Mouse (Mus musculus) kidney, postnatal 4 days (tissue): ENCODE data around the gene Mecp2.

Experiments used
- DNase-seq, 2 experiments: peaks; one replicate each; pipeline ENCODE4 v3.0.0; 2021; ENCODE audit warnings: mixed read lengths in 2 of 2

The Mecp2 gene

DNA sequence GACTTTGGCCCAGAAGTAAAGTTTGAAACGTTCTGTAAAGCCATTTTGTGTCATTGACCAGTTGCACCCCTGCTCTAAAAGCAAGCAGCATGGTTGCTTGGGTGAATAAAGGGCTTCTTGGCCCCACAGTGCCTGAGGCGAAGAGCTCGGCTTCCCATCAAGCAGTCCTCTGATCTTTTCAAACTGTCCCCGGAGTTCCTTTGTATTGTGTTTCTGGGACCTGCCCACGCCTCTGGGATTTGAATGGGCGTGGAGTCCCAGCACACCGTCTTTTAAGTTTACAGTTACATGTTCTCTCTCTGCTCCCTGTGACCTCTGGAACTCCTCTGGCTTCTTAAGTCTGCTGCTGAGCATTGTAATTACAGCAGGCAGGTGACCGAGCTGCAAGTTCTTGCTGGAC is 127.1 kb downstream of the Mecp2 start:
- no peak for DNase-seq

DNA sequence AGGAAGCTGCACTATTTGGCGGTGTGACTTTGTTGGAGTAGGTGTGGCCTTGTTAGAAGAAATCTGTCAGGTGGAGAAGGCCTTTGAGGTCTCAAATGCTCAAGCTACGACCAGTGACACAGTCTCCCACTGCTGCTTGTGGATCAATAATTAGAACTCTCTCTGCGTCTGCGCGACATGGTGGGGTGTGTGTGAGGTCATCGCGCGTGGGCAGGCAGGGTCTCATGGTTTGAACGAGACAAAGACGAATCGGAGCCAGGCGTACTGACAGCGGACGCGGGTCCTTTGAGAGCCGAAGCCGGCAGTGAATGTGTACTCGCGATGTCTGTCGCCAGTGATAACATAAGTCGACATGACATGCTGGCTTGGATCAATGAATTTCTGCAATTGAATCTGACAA is 128.8 kb downstream of the Mecp2 start:
- DNase-seq: no peak

DNA sequence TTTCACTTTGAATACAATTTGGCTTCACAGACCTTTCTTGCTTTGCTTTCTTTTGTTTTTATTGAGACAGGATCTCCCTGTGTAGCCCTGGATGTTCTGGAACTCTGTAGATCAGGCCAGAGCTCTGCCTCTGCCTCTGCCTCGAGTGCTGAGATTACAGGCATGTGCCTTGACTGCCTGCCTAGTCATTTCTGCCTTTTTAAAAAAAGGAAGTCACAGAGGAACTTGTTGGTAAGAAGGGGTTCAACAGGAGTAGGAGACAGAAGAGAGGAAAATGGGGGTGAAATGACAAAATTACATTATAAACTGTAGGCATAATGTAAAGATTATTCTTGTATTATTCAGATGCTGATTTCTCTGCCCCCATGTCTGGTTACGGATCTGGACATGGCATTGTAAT is 131.5 kb downstream of the Mecp2 start:
- DNase-seq: no peak

DNA sequence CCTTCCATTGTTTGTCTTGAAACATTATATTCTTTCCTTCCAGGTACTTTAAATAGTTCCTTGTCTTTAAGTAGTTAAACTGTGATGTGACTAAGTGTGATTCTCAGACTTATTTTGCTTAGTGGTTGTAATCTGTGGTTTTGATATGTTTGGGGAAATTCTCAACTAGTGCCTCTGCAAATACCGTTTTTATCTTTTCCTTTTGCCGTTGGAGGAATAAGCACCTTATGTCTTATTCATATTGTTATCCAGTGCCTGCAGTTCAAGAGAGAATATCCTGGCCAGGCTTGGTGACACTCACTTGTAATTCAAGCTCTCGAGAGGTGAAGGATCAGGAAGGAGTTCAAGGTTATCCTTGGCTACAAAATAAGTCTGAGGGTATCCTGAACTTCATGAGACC is 134.1 kb downstream of the Mecp2 start:
- DNase-seq: no peak

DNA sequence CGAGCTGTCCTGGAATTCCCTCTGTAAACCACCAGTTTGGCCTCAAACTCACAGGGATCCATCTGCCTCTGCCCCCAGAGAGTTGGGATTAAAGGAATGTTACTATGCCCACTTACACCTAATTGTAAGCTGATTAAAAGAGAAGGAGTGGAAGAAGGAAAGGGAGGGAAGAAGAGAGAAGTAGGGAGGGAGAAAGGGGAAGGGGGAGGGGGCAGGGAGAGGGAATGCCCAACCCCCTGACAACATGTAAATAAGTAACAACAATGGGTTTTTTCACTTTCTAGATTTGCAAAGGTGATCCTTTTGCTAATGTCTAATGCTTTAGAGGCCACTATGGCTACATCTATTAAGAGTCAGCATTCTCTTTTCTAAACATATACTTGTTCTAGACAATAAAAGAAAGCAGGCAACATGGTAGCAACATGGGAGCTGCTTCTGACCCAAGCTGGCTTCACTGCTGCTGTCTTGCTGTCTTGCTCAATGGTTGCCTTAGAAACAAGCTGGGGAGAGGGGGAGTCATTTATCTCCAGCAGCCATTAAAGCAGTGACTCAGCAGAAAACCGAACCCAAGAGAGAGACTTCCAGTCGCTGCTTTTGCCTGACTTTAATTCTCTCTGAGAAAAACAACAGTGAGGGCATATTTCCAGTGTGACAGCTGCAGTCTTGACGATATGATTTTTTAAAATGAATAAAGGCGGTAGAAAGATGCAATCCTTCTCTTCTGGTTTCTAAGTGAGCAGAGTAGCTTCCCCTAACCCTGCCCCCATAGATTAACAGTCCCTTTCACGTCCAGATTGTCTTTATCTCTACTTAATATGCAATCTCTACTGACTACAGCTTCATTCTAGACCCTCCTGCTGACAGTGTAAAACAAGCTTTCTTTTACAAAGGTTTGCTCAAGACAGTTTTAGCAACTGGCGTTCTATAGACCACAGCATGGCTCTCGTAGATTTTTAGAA is 136.0 kb downstream of the Mecp2 start:
- peak; percentile 10 to 31 for DNase-seq

DNA sequence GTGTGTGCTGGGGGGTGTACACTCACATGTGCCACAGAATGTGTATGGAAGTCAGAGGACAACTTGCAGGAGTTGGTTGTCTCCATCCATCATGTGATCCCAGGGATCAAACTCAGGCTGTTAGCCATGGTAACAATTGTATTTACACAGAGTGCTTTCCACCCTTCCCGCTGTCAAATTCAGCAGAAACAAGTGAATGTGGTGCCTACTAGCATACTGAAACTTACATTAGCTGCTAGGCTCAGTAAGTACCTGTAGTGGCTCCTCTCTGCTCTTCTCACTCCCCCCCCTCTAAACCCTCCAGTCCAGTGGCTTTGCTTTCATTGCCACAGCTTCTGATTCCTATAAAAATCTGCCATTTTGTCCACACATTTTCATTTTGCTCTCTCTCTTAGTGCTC is 157.4 kb downstream of the Mecp2 start:
- DNase-seq: no peak
